Mouse (Mus musculus) embryonic facial prominence, embryonic 14.5 days (tissue): ENCODE measurements around the gene Tshz2. TPM values are rescaled to one million over a fixed set of nuclear protein-coding genes. Genes with fewer than 3 reads are reported as not detected.
A peak's percentile ranks its signal among the peaks of the same experiment; 100 is the strongest.

ENCODE experiments used
- ATAC-seq: fragments of 200-750 bp; cut with Nextera tagmentation; 2 replicates; pipeline ENCODE4 v1.8.0; 2017; ENCODE audit warnings: low read depth, moderate number of reproducible peaks, moderate TSS enrichment
- DNase-seq: peaks from one replicate; pipeline ENCODE4 v3.0.0-alpha.2; 2015; ENCODE audit warnings: low spot score
- H3K27ac ChIP-seq: fragments of 300-500 bp; sonication (generic); replicated peaks from 2 replicates; pipeline ENCODE4 v1.5.1; 2014; ENCODE audit warnings: low read depth, mild to moderate bottlenecking, low read length, moderate library complexity
- H3K27me3 ChIP-seq: fragments of 300-500 bp; sonication (generic); replicated peaks from 2 replicates; pipeline ENCODE4 v1.6.1; 2014; ENCODE audit warnings: low read length; ENCODE audit not compliant: control insufficient read depth, insufficient read depth
- H3K36me3 ChIP-seq: fragments of 300-500 bp; sonication (generic); 2 replicates; pipeline ENCODE4 v1.6.1; 2014; ENCODE audit warnings: low read length, mixed read lengths; ENCODE audit not compliant: control insufficient read depth, insufficient read depth
- H3K4me1 ChIP-seq: fragments of 300-500 bp; sonication (generic); 2 replicates; pipeline ENCODE4 v1.6.1; 2014; ENCODE audit warnings: antibody characterized with exemption, low read length; ENCODE audit not compliant: control insufficient read depth, insufficient read depth
- H3K4me2 ChIP-seq: fragments of 300-500 bp; sonication (generic); 2 replicates; pipeline ENCODE4 v1.6.1; 2014; ENCODE audit warnings: low read depth, mild to moderate bottlenecking, low read length, moderate library complexity, mixed read lengths
- H3K4me3 ChIP-seq: fragments of 300-500 bp; sonication (generic); 2 replicates; pipeline ENCODE4 v1.5.1; 2014; ENCODE audit warnings: low read depth, mild to moderate bottlenecking, low read length
- H3K9ac ChIP-seq: fragments of 300-500 bp; sonication (generic); 2 replicates; pipeline ENCODE4 v1.6.1; 2014; ENCODE audit warnings: low read depth, mild to moderate bottlenecking, low read length, moderate library complexity, mixed read lengths
- H3K9me3 ChIP-seq: fragments of 300-500 bp; sonication (generic); 2 replicates; pipeline ENCODE4 v1.6.1; 2016; ENCODE audit warnings: low read length; ENCODE audit not compliant: control insufficient read depth
- WGBS: fragments of 180-500 bp; shearing (Covaris S2); extraction: QIAGEN DNeasy Blood & Tissue Kit; methylation state at CpG from one replicate; pipeline ENCODE4 v1.1.7; 2014; 5-methylcytosine and 5-hydroxymethylcytosine counted together
- polyA plus RNA-seq: library from polyadenylated mRNA; unstranded; fragments of >200 nt; fragmentation: Nextera tagmentation; extraction: Ambion mirVana; gene quantifications from 2 replicates; pipeline ENCODE4 v1.2.1, GENCODE M21; 2014

Gene Tshz2
- polyA plus RNA-seq, 1 experiment from 2014 or later = 8.5 TPM

- Histone ChIP-seq H3K27ac (no peak overlapping the region), H3K4me3 (no peak overlapping the region), H3K9ac (no peak overlapping the region), H3K36me3 (no peaks in the 10 kb centered on the region), H3K4me2 (no peak overlapping the region), H3K27me3 (no peaks in the 10 kb centered on the region), H3K4me1 (peaks cover 4% of the 10 kb centered on the region; the same call in 1 of the 2 replicates), H3K9me3 (no peaks in the 10 kb centered on the region)
- DNase-seq (no peak), ATAC-seq (no peak)
- 85% methylated on average over 5 of the region's 5 CpGs for WGBS
These were observed 66.3 kb downstream of the Tshz2 start for GRCm38 (mm10) chr2:169699141-169699540.

- no peaks in the 10 kb centered on the region for H3K36me3 ChIP-seq
- ATAC-seq (peak; percentile 48; the same call in 1 of the 2 replicates), DNase-seq (peak; percentile 70)
- peaks cover 4% of the 10 kb centered on the region; the same call in 1 of the 2 replicates for H3K4me1 ChIP-seq
- H3K9ac ChIP-seq = no peak overlapping the region
- no peak overlapping the region for H3K4me3 ChIP-seq
- no peaks in the 10 kb centered on the region for H3K9me3 ChIP-seq
- no peak overlapping the region for H3K4me2 ChIP-seq
- no peak overlapping the region for H3K27ac ChIP-seq
- no peaks in the 10 kb centered on the region for H3K27me3 ChIP-seq
- WGBS = 61% methylated on average over 7 of the region's 7 CpGs
These were observed 67.2 kb downstream of the Tshz2 start for GRCm38 (mm10) chr2:169699862-169700511.

- Histone ChIP-seq H3K9me3 (no peaks in the 10 kb centered on the region), H3K4me3 (no peak overlapping the region), H3K9ac (no peak overlapping the region), H3K4me2 (no peak overlapping the region), H3K36me3 (no peaks in the 10 kb centered on the region), H3K27me3 (no peaks in the 10 kb centered on the region), H3K4me1 (no peaks in the 10 kb centered on the region), H3K27ac (no peak overlapping the region)
- ATAC-seq (no peak), DNase-seq (no peak)
- WGBS = 57% methylated on average over 15 of the region's 15 CpGs
These were observed 70.1 kb downstream of the Tshz2 start for GRCm38 (mm10) chr2:169702725-169703486.

DNA sequence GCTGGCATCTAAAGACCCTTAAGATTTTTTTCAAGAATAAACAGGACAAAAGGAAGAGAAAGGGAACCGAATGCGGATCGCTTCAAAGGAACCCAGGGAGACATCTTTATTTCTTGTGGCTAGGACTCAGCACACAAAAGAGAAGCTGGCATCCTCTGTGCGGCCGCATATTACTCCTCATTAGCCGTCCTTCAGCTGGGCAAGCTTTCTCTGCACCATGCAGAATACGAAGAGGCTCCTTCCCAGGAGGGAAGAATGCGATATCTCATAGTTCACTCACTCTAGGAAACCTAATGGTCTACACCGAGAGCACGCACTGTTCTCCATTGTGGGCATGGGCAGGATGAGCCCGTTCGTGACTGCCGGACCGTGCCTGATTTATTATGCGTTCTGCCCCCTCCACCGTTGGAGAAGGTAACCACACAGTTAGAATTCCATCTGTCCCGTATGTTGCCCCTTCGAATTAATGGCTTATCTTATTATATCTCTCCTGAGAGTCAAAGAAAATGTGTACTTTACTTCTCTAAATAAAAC is 89.0 kb downstream of the Tshz2 start:
- no peak overlapping the region for H3K9ac ChIP-seq
- H3K36me3 ChIP-seq = no peaks in the 10 kb centered on the region
- no peak overlapping the region for H3K4me2 ChIP-seq
- ATAC-seq (no peak), DNase-seq (no peak)
- WGBS = 82% methylated on average over 18 of the region's 18 CpGs
- no peak overlapping the region for H3K4me3 ChIP-seq
- no peak overlapping the region; the same call in 1 of the 2 replicates for H3K27ac ChIP-seq
- H3K4me1 ChIP-seq = peaks cover 20% of the 10 kb centered on the region
- no peaks in the 10 kb centered on the region for H3K9me3 ChIP-seq
- H3K27me3 ChIP-seq = no peaks in the 10 kb centered on the region

DNA sequence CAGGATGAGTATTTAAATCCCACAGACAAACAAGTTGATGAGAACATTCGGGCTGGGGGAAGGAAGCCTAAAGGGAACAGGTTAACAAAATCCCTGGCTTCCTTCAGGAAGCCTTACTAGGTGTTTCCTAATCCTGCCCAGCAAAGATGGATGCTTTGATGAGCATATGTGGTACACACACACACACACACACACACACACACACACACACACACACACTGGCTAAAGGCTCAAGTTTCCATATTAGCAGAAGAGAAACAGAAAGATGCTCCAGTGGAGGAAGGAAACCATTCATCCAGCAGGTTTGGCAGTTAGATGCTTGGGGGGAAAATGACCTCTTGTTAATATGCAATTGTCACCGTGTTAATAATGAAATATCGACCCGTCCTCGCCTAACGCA is 89.5 kb downstream of the Tshz2 start:
- Histone ChIP-seq H3K9me3 (no peaks in the 10 kb centered on the region), H3K4me2 (no peak overlapping the region), H3K27ac (no peak overlapping the region), H3K9ac (no peak overlapping the region), H3K27me3 (no peaks in the 10 kb centered on the region), H3K4me1 (peaks cover 16% of the 10 kb centered on the region), H3K36me3 (no peaks in the 10 kb centered on the region), H3K4me3 (no peak overlapping the region)
- no peak for DNase-seq
- 78% methylated on average over 6 of the region's 6 CpGs for WGBS
- ATAC-seq = no peak

DNA sequence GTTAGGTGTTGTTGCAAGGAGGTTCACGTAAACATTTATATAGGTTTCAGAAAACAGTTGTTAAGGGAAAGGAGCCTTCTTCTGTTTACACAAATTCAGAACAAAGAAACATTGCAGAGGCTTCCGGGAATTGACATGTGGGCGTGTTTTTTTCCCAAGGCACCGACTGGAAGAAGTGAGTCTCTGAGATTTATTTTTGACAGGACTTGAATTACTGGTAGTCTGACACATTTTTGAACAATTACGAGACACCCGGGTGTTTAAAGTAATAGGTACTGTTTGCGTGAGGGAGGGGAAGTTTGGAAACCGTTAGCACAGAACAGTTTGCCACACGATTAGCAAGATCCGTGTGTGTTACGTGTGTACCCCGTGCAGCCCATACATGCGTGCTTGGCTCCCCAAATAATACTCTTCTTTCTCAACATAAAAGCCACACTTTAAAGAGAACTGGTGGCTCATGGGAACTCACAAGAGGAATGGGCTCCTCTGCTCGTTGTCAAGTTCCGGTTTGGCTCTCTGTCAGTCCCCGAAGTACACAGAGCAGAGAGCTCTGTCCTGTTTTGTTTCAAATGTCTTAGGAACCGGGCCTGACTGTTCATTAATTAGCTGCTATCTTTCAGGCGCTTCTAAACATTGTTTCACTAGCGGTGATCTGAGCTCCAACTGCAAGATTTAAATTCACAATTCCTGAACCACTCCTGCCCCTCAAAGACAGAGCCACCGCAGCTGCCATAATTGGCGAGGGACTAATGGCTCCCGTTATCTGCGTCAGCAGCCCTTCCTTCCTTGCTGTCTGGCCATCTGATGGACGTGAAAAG is 91.0 kb downstream of the Tshz2 start:
- no peak overlapping the region for H3K9ac ChIP-seq
- no peak overlapping the region for H3K4me3 ChIP-seq

GRCm38 (mm10) chr2:169728651-169729280 is 96.0 kb downstream of the Tshz2 start:
- H3K4me2 ChIP-seq = no peak overlapping the region
- ATAC-seq = no peak
- no peak overlapping the region for H3K9ac ChIP-seq
- H3K27ac ChIP-seq = no peak overlapping the region
- no peaks in the 10 kb centered on the region for H3K27me3 ChIP-seq
- 66% methylated on average over 16 of the region's 16 CpGs for WGBS
- peaks cover 7% of the 10 kb centered on the region; the same call in 1 of the 2 replicates for H3K4me1 ChIP-seq
- H3K36me3 ChIP-seq = no peaks in the 10 kb centered on the region
- no peaks in the 10 kb centered on the region for H3K9me3 ChIP-seq
- H3K4me3 ChIP-seq = no peak overlapping the region
- DNase-seq = no peak

More for the DNA sequence above, 91.0 kb downstream of the Tshz2 start:
- Histone ChIP-seq H3K27ac (peak overlapping the region; percentile 49; the same call in 1 of the 2 replicates), H3K27me3 (no peaks in the 10 kb centered on the region), H3K4me2 (peak overlapping the region; percentile 18), H3K4me1 (peaks cover 7% of the 10 kb centered on the region; the same call in 1 of the 2 replicates), H3K9me3 (no peaks in the 10 kb centered on the region), H3K36me3 (no peaks in the 10 kb centered on the region)
- WGBS = 53% methylated on average over 24 of the region's 24 CpGs
- ATAC-seq (peak; percentile 30; the same call in 1 of the 2 replicates), DNase-seq (peak; percentile 56)

GRCm38 (mm10) chr2:169730551-169730996 is 97.8 kb downstream of the Tshz2 start:
- Histone ChIP-seq H3K4me1 (no peaks in the 10 kb centered on the region), H3K36me3 (no peaks in the 10 kb centered on the region), H3K27ac (no peak overlapping the region), H3K4me2 (no peak overlapping the region), H3K27me3 (no peaks in the 10 kb centered on the region), H3K9me3 (no peaks in the 10 kb centered on the region), H3K4me3 (no peak overlapping the region), H3K9ac (no peak overlapping the region)
- ATAC-seq = no peak
- DNase-seq = no peak
- WGBS = 73% methylated on average over 7 of the region's 7 CpGs
